Mouse (Mus musculus): Measurements from ENCODE around the gene Kazn. TPM values are rescaled to one million over a fixed set of nuclear protein-coding genes. Genes with fewer than 3 reads are reported as not detected.

The Kazn gene
- polyA plus RNA-seq, 1 experiment = not detected

- no peaks in the 10 kb centered on the region for H3K79me3 ChIP-seq (ENCODE audit: low read depth)
- TF ChIP-seq FOSL1 (IDR thresholded peaks at IDR 0.05; ENCODE audit: insufficient read depth, low read length, poor library complexity, severe bottlenecking) (no peak), CEBPB (IDR thresholded peaks at IDR 0.05; ENCODE audit: low read depth) (no peak), MYOG (IDR thresholded peaks at IDR 0.05; ENCODE audit: control insufficient read depth, extremely low read depth, insufficient read length) (no peak), CTCF (IDR thresholded peaks at IDR 0.05; ENCODE audit: control insufficient read depth, insufficient read depth, insufficient read length) (no peak), MYOD1 (IDR thresholded peaks at IDR 0.05; ENCODE audit: control insufficient read depth, insufficient read length, low read depth) (no peak), MAX (IDR thresholded peaks at IDR 0.05) (no peak), USF1 (IDR thresholded peaks at IDR 0.05; ENCODE audit: low read depth) (no peak)
- no peak overlapping the region for H3K4me3 ChIP-seq (ENCODE audit: insufficient read depth, poor library complexity, severe bottlenecking)
- no peaks in the 10 kb centered on the region for H3K79me2 ChIP-seq (ENCODE audit: control insufficient read depth, insufficient read depth)
- H3ac ChIP-seq (ENCODE audit: control insufficient read depth, insufficient read length, low read depth) = no peak overlapping the region
- H3K27me3 ChIP-seq (ENCODE audit: control insufficient read depth, insufficient read depth, insufficient read length) = no peaks in the 10 kb centered on the region
- no peaks in the 10 kb centered on the region for H3K36me3 ChIP-seq (ENCODE audit: control insufficient read depth, insufficient read depth)
These were observed 82.7 kb downstream of the Kazn start for GRCm38 (mm10) chr4:142156506-142156905.

- Histone ChIP-seq H3K4me3 (ENCODE audit: insufficient read depth, poor library complexity, severe bottlenecking) (no peak overlapping the region), H3K36me3 (ENCODE audit: control insufficient read depth, insufficient read depth) (no peaks in the 10 kb centered on the region), H3K79me2 (ENCODE audit: control insufficient read depth, insufficient read depth) (no peaks in the 10 kb centered on the region)
These were observed 85.0 kb downstream of the Kazn start for GRCm38 (mm10) chr4:142154246-142154645.

GRCm38 (mm10) chr4:142153526-142153925 is 85.7 kb downstream of the Kazn start:
- no peaks in the 10 kb centered on the region for H3K79me3 ChIP-seq (ENCODE audit: low read depth)
- H3K27me3 ChIP-seq (ENCODE audit: control insufficient read depth, insufficient read depth, insufficient read length) = no peaks in the 10 kb centered on the region
- no peak overlapping the region for H3K4me3 ChIP-seq (ENCODE audit: insufficient read depth, poor library complexity, severe bottlenecking)
- peak; percentile 23 for TF ChIP-seq CTCF (IDR thresholded peaks at IDR 0.05; ENCODE audit: control insufficient read depth, insufficient read depth, insufficient read length)
- TF ChIP-seq CEBPB (IDR thresholded peaks at IDR 0.05; ENCODE audit: low read depth) = no peak
- no peaks in the 10 kb centered on the region for H3K36me3 ChIP-seq (ENCODE audit: control insufficient read depth, insufficient read depth)
- no peak overlapping the region for H3ac ChIP-seq (ENCODE audit: control insufficient read depth, insufficient read length, low read depth)
- H3K79me2 ChIP-seq (ENCODE audit: control insufficient read depth, insufficient read depth) = no peaks in the 10 kb centered on the region

More at GRCm38 (mm10) chr4:142154246-142154645, 85.0 kb downstream of the Kazn start:
- Histone ChIP-seq H3K27me3 (ENCODE audit: control insufficient read depth, insufficient read depth, insufficient read length) (no peaks in the 10 kb centered on the region), H3ac (ENCODE audit: control insufficient read depth, insufficient read length, low read depth) (no peak overlapping the region), H3K79me3 (ENCODE audit: low read depth) (no peaks in the 10 kb centered on the region)
- TF ChIP-seq MAX (IDR thresholded peaks at IDR 0.05) (no peak), CTCF (IDR thresholded peaks at IDR 0.05; ENCODE audit: control insufficient read depth, insufficient read depth, insufficient read length) (no peak), USF1 (IDR thresholded peaks at IDR 0.05; ENCODE audit: low read depth) (no peak), FOSL1 (IDR thresholded peaks at IDR 0.05; ENCODE audit: insufficient read depth, low read length, poor library complexity, severe bottlenecking) (no peak), CEBPB (IDR thresholded peaks at IDR 0.05; ENCODE audit: low read depth) (no peak), MYOD1 (IDR thresholded peaks at IDR 0.05; ENCODE audit: control insufficient read depth, insufficient read length, low read depth) (no peak)

GRCm38 (mm10) chr4:142152733-142153422 is 86.3 kb downstream of the Kazn start:
- no peaks in the 10 kb centered on the region for H3K27me3 ChIP-seq (ENCODE audit: control insufficient read depth, insufficient read depth, insufficient read length)
- no peaks in the 10 kb centered on the region for H3K79me2 ChIP-seq (ENCODE audit: control insufficient read depth, insufficient read depth)
- H3K36me3 ChIP-seq (ENCODE audit: control insufficient read depth, insufficient read depth) = no peaks in the 10 kb centered on the region
- H3K79me3 ChIP-seq (ENCODE audit: low read depth) = no peaks in the 10 kb centered on the region
- no peak overlapping the region for H3K4me3 ChIP-seq (ENCODE audit: insufficient read depth, poor library complexity, severe bottlenecking)
- TF ChIP-seq MYOD1 (IDR thresholded peaks at IDR 0.05; ENCODE audit: control insufficient read depth, insufficient read length, low read depth) = no peak
- H3ac ChIP-seq (ENCODE audit: control insufficient read depth, insufficient read length, low read depth) = no peak overlapping the region

GRCm38 (mm10) chr4:142150086-142150485 is 89.1 kb downstream of the Kazn start:
- no peak overlapping the region for H3K4me3 ChIP-seq (ENCODE audit: insufficient read depth, poor library complexity, severe bottlenecking)
- H3K27me3 ChIP-seq (ENCODE audit: control insufficient read depth, insufficient read depth, insufficient read length) = no peaks in the 10 kb centered on the region
- no peak for TF ChIP-seq MYOG (IDR thresholded peaks at IDR 0.05; ENCODE audit: control insufficient read depth, extremely low read depth, insufficient read length)
- no peak for TF ChIP-seq USF1 (IDR thresholded peaks at IDR 0.05; ENCODE audit: low read depth)
- TF ChIP-seq MYOD1 (IDR thresholded peaks at IDR 0.05; ENCODE audit: control insufficient read depth, insufficient read length, low read depth) = no peak
- TF ChIP-seq CEBPB (IDR thresholded peaks at IDR 0.05; ENCODE audit: low read depth) = no peak
- no peak for TF ChIP-seq CTCF (IDR thresholded peaks at IDR 0.05; ENCODE audit: control insufficient read depth, insufficient read depth, insufficient read length)
- TF ChIP-seq FOSL1 (IDR thresholded peaks at IDR 0.05; ENCODE audit: insufficient read depth, low read length, poor library complexity, severe bottlenecking) = no peak
- TF ChIP-seq MAX (IDR thresholded peaks at IDR 0.05) = no peak
- no peaks in the 10 kb centered on the region for H3K79me3 ChIP-seq (ENCODE audit: low read depth)
- H3K36me3 ChIP-seq (ENCODE audit: control insufficient read depth, insufficient read depth) = no peaks in the 10 kb centered on the region
- H3K79me2 ChIP-seq (ENCODE audit: control insufficient read depth, insufficient read depth) = no peaks in the 10 kb centered on the region
- H3ac ChIP-seq (ENCODE audit: control insufficient read depth, insufficient read length, low read depth) = no peak overlapping the region

GRCm38 (mm10) chr4:142149202-142149601 is 90.0 kb downstream of the Kazn start:
- TF ChIP-seq FOSL1 (IDR thresholded peaks at IDR 0.05; ENCODE audit: insufficient read depth, low read length, poor library complexity, severe bottlenecking) = no peak
- no peak for TF ChIP-seq MAX (IDR thresholded peaks at IDR 0.05)
- TF ChIP-seq CTCF (IDR thresholded peaks at IDR 0.05; ENCODE audit: control insufficient read depth, insufficient read depth, insufficient read length) = no peak
- TF ChIP-seq USF1 (IDR thresholded peaks at IDR 0.05; ENCODE audit: low read depth) = no peak
- no peak for TF ChIP-seq MYOG (IDR thresholded peaks at IDR 0.05; ENCODE audit: control insufficient read depth, extremely low read depth, insufficient read length)
- TF ChIP-seq MYOD1 (IDR thresholded peaks at IDR 0.05; ENCODE audit: control insufficient read depth, insufficient read length, low read depth) = no peak
- TF ChIP-seq CEBPB (IDR thresholded peaks at IDR 0.05; ENCODE audit: low read depth) = no peak
- Histone ChIP-seq H3K79me2 (ENCODE audit: control insufficient read depth, insufficient read depth) (no peaks in the 10 kb centered on the region), H3K36me3 (ENCODE audit: control insufficient read depth, insufficient read depth) (no peaks in the 10 kb centered on the region), H3K79me3 (ENCODE audit: low read depth) (no peaks in the 10 kb centered on the region), H3K4me3 (ENCODE audit: insufficient read depth, poor library complexity, severe bottlenecking) (no peak overlapping the region), H3ac (ENCODE audit: control insufficient read depth, insufficient read length, low read depth) (no peak overlapping the region), H3K27me3 (ENCODE audit: control insufficient read depth, insufficient read depth, insufficient read length) (no peaks in the 10 kb centered on the region)

Measured in C2C12 (cell line).